Mouse (Mus musculus) hematopoietic multipotent progenitor cell, adult 10-12 weeks (in vitro differentiated cells): ENCODE results near the gene Ccdc87. TPM values are rescaled to one million over a fixed set of nuclear protein-coding genes. Genes with fewer than 3 reads are reported as not detected.

Experiments
- polyA plus RNA-seq: library from polyadenylated mRNA; stranded (reverse); fragments of >175 nt; gene quantifications from 2 replicates; pipeline ENCODE4 v1.2.3, GENCODE M21; 2012; ENCODE audit warnings: low replicate concordance

The Ccdc87 gene
- not detected in 2 replicates for polyA plus RNA-seq

GRCm38 (mm10) chr19:4839149-4839548, at the start of gene Ccdc87, which contains the start of gene Ccs:
TSS of gene Ccdc87 (plus strand) at chr19:4839366.
TSS of gene Ccs (minus strand) at chr19:4839332.

GRCm38 (mm10) chr19:4793831-4794422, 45.2 kb upstream of the Ccdc87 start, which contains the start of gene Rbm4:
TSS of gene Rbm4 (minus strand) at chr19:4793901.

GRCm38 (mm10) chr19:4811063-4811908, 27.9 kb upstream of the Ccdc87 start, which contains the start of the genes Gm21992 and Rbm14:
TSS of gene Gm21992 (minus strand) at chr19:4811612.
TSS of gene Rbm14 (minus strand) at chr19:4811634.

GRCm38 (mm10) chr19:4854552-4855469, 15.6 kb downstream of the Ccdc87 start, which contains the start of gene Ctsf:
TSS of gene Ctsf (plus strand) at chr19:4855130.

GRCm38 (mm10) chr19:4877785-4878184, 38.6 kb downstream of the Ccdc87 start, which contains the start of gene Actn3:
TSS of gene Actn3 (minus strand) at chr19:4877909.

GRCm38 (mm10) chr19:4878405-4879323, 39.5 kb downstream of the Ccdc87 start, which contains the start of gene Zdhhc24:
TSS of gene Zdhhc24 (plus strand) at chr19:4878668.

Other genes with a start within 250 kb of the Ccdc87 start
- 0.86 and 0.90 TPM in 2 replicates for gene Lrfn4, start 223.7 kb upstream of the Ccdc87 start, polyA plus RNA-seq
- gene Rce1, start 213.7 kb upstream of the Ccdc87 start, polyA plus RNA-seq: 15.3 and 49.3 TPM in 2 replicates
- gene Gm960, start 140.7 kb upstream of the Ccdc87 start, polyA plus RNA-seq: not detected in 2 replicates
- gene Sptbn2, start 128.2 kb upstream of the Ccdc87 start, polyA plus RNA-seq: 0.14 and 0.16 TPM in 2 replicates
- 8.5 and 11.5 TPM in 2 replicates for gene Rbm4b, start 82.9 kb upstream of the Ccdc87 start, polyA plus RNA-seq
- 6.9 and 16.0 TPM in 2 replicates for gene Rbm4, start 45.5 kb upstream of the Ccdc87 start, polyA plus RNA-seq
- gene Gm21992, start 27.8 kb upstream of the Ccdc87 start, polyA plus RNA-seq: 3.8 and 4.1 TPM in 2 replicates
- 20.9 and 36.1 TPM in 2 replicates for gene Rbm14, start 27.7 kb upstream of the Ccdc87 start, polyA plus RNA-seq
- 12.7 and 51.8 TPM in 2 replicates for gene Ccs, start within 50 bp of the Ccdc87 start, polyA plus RNA-seq
- 11.0 and 13.2 TPM in 2 replicates for gene Ctsf, start 15.8 kb downstream of the Ccdc87 start, polyA plus RNA-seq
- gene Actn3, start 38.5 kb downstream of the Ccdc87 start, polyA plus RNA-seq: 0.22 and 0.38 TPM in 2 replicates
- 4.0 and 5.5 TPM in 2 replicates for gene Zdhhc24, start 39.3 kb downstream of the Ccdc87 start, polyA plus RNA-seq
- 2.5 and 3.9 TPM in 2 replicates for gene Bbs1, start 67.3 kb downstream of the Ccdc87 start, polyA plus RNA-seq
- 53.2 and 59.1 TPM in 2 replicates for gene Dpp3, start 88.9 kb downstream of the Ccdc87 start, polyA plus RNA-seq
- 0.70 and 1.6 TPM in 2 replicates for gene Peli3, start 103.8 kb downstream of the Ccdc87 start, polyA plus RNA-seq
- 32.1 and 50.4 TPM in 2 replicates for gene Mrpl11, start 122.8 kb downstream of the Ccdc87 start, polyA plus RNA-seq
- gene Npas4, start 150.9 kb downstream of the Ccdc87 start, polyA plus RNA-seq: 0.58 and 2.6 TPM in 2 replicates
- 2.2 and 2.4 TPM in 2 replicates for gene Slc29a2, start 184.5 kb downstream of the Ccdc87 start, polyA plus RNA-seq
- 6.8 and 7.5 TPM in 2 replicates for gene B4gat1, start 199.5 kb downstream of the Ccdc87 start, polyA plus RNA-seq
- 0.27 and 1.1 TPM in 2 replicates for gene AC124502.3, start 199.5 kb downstream of the Ccdc87 start, polyA plus RNA-seq
- gene Brms1, start 202.0 kb downstream of the Ccdc87 start, polyA plus RNA-seq: 43.8 and 84.2 TPM in 2 replicates
- 2.1 and 4.0 TPM in 2 replicates for gene Rin1, start 211.1 kb downstream of the Ccdc87 start, polyA plus RNA-seq
- gene Cd248, start 228.7 kb downstream of the Ccdc87 start, polyA plus RNA-seq: 0.21 and 1.8 TPM in 2 replicates
- 1.0 and 1.3 TPM in 2 replicates for gene Tmem151a, start 246.2 kb downstream of the Ccdc87 start, polyA plus RNA-seq
- gene Yif1a, start 249.2 kb downstream of the Ccdc87 start, polyA plus RNA-seq: 10.9 and 21.1 TPM in 2 replicates